Mouse (Mus musculus) mouse embryonic stem cell (cell line): ENCODE data around the gene Senp7.
"Not testable (repeated sequence)": the region's sequence is repeated elsewhere in the genome, so short reads cannot be mapped to it uniquely, and the experiment has no call there.

Source experiments
- in situ Hi-C, 2 experiments: fragments of 300-500 bp; cut with MboI; formaldehyde crosslinking; loops; 1 replicate in 1 of 2; 3 replicates in 1 of 2; pipeline ENCODE4 v1.14.3; 2019 to 2020; ENCODE audit warnings: low sequenced_read_pairs in 2 of 2, low pct_unique_long_range_greater_than_20kb in 1 of 2, mixed read lengths in 1 of 2; ENCODE audit not compliant: unreplicated experiment in 1 of 2

Senp7 gene

DNA sequence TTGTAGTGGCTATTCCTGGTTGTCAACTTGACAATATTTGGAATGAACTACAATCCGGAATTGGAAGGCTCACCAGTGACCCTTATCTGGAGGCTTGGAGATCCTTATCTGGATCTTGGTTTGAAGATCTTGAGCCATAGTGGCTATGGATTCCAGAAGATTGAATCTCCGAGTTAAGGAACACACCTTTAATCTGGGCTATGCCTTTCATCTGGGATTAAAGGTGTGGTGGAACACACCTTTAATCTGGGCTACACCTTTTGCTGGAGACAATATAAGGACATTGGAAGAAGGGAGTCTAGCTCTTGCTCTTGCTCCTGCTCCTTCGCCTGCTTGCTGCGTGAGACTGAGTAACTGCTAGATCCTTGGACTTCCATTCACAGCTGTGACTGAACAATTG is at the start of gene Senp7:
TSS of gene Senp7 (plus strand) at position 301 of the 400 bp plus-strand sequence.
- in situ Hi-C loops, result not testable (repeated sequence)

DNA sequence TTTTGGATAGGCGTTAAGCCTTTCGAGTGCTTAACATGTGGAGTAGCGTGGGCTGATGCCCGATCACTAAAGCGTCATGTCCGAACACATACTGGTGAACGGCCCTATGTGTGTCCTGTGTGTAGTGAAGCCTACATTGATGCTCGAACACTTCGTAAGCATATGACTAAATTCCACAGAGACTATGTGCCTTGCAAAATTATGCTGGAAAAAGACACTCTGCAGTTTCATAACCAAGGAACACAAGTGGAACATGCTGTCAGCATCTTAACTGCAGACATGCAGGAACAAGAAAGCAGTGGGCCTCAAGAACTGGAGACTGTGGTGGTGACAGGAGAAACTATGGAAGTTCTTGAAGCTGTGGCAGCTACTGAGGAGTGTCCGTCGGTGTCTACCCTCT is 41.3 kb upstream of the Senp7 start:
- in situ Hi-C loops, result no loop called here

DNA sequence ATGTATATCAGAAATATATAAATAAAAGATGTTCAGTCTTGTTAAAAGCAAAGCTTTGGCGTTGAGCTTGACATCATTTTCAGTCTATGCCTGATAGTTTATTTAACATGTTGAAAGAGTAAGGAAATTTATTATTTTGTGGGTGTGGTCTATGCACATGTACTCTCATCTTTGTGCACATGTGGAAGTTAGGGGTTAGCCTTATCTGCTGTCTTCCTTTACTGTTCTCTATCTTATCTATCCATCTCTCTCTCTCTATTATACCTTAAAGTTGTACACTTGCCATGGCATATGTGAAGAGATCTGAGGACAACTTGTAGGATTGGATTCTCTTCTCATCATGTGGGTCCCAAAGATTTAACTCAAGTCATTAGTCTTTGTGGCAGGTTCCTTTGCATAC is 39.3 kb upstream of the Senp7 start:
- in situ Hi-C loops, result no loop called here

DNA sequence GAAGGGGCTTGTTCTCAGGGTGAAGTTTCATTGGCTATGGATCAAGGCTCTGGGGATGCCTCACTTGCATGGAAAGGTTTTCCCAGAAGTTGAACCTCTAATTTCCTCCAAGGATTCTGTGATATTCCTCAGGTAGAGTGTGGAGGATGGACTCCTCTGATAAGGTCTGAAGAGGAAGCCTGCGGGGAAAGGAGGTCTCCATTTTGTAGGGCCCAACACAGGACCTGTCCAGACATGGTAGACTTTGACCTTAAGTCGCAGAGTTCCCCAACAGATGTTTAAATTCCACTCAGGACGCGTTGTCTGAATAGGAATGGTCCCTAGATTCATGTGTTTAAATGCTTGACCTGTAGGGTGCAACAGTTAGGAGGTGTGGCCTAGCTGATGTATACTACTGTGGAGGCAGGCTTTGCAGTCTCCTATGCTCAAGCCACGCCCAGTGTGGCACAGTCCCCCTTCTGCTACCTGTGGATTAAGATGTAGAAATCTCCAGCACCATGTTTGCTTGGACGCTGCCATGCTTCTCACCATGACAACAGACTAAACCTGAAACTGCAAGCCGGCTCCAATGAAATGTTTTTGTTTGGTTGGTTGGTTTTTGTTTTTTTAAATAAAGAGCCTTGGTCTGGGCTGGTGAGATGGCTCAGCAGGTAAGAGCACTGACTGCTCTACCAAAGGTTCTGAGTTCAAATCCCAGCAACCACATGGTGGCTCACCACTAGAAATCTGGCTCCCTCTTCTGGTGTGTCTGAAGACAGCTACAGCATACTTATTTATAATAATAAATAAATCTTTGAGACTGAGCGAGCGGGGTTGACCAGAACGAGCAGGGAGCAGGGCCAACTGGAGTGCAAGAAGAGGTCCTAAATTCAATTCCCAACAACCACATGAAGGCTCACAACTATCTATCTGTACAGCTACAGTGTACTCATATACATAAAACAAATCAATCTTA is 35.1 kb upstream of the Senp7 start:
- in situ Hi-C loops, result no loop called here

DNA sequence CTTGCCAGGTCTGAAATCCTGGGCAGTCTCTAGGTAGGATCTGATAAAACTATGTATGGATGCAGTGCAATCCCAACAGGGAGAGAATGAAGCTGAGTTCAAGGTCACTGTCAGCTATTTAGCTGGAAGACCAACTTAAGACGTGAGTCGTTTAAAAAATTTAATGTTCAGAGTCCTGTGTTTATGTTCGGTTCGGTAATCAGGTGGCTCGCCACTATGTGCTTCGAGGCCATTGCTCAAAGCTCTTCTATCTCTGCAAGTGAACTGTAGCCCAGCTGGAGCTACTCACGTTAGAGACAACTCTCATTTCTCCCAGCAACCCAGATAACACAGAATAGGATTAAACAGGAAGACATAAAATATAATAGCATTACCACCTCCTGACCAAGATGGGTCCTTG is 34.1 kb upstream of the Senp7 start:
- in situ Hi-C loops, result no loop called here

DNA sequence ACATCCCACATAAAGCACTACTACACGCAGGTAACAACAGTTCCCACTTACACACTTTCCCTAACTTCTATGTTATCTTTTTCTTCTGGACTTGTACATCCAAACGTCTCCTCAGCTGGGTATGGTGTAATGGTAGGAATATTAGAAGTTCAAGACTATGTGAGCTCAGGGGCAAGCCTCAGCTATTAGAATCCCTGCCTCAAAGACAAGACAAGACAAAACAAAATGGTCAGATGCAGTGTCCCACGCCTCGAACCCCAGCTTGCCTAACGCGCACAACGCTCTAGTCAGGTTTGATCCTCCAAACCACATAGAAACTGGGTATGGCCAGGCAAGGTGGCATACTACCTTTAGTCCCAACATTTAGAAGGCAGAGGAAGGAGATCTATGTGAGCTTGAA is 28.5 kb upstream of the Senp7 start:
- in situ Hi-C loops, result no loop called here

DNA sequence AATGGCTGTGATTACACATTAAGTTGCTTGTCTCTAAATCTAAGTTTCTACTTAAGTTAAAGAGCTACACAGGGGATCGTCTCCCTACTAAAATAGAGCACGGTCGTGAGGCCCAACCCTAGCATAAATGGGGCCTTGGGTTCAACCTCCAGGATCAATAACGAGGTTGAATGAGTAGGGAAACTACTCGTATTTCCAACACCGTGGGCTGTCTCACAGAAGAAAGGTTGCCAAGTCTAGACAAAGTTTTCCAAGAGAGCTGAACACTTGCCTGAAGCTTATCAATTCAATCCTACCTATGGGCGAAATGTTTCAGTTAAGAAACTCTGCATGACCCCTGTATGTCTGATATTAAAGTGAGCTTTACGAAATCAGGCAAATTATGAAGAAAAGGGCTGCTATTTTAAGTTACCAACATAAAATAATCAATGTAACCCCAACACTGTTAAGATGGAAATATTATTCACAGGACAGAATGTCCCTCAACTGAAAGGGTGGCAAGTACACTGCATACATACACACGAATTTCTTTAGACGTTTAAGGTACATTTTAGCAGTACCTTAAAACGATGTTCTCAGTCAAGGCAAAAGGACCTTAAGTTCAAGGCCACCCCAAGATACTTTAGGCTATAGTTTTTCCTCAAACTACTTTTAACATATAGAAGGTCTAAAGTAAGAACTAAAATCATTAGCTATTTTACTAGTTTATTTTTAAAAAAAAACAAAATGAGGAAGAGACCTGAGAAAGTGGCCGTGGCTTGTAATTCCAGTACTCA is 20.1 kb upstream of the Senp7 start:
- in situ Hi-C loops, result no loop called here

DNA sequence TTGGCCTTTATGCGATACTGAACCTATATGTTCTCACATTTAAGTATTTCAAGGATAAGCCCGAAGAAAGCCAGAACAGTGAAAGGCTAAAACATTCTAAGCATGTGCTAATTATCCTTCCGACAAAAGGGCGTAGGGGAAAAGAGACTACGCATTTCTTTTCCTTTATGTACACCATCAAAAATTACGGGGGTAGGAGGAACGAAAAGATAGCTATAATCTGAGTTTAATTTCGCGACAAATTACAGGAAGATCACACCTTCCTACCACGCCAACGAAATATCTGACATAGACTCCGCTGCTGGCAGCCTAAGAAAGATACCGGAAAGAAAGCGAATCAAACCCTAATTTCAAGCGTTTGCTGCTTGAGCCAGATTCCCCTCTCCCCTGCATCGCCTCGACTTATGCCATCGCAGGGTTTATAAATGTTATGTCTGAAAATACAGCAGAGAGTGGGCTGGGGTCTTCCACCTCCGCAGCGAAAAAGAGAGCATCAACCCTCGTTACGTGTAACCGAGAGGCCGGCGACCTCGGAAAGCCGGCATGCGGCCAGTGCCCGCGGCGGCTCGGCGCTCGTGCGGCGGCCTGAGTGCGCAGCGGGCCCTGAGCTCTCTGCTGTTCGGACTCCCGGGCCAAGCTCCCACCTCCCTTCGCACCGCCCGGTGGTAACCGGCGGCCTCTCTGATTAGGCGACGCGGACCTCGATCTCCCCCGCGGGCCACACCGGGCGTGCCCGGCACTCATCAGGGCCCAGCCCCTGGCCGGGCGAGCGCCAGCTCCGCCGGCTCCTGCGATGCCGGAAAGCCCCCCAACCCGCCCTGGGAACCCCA is 19.2 kb upstream of the Senp7 start:
- in situ Hi-C loops, result no loop called here

DNA sequence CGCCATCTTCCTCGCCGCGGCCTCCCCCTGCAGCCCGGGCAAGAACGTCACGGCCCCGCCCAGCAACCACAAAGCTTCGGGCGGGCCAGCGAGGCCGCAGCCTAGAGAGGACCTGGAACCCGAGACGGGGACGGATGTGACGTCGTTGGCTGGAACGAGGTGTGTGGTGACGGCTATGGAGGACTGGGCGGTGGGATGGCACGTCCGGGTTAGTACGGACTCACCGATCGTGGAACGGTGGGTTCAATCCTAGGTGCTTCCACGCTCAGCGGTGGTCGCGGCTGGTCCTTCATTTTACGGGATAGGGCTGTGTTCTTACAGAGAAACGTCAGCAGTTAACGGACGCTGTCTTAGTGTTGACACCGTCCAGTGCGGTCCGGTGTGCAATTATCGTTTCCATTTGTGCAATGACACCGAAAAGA is 18.5 kb upstream of the Senp7 start, which contains the start of gene Pcnp:
TSS of gene Pcnp (minus strand) at position 79 of the 422 bp plus-strand sequence.
- in situ Hi-C loops, result no loop called here

DNA sequence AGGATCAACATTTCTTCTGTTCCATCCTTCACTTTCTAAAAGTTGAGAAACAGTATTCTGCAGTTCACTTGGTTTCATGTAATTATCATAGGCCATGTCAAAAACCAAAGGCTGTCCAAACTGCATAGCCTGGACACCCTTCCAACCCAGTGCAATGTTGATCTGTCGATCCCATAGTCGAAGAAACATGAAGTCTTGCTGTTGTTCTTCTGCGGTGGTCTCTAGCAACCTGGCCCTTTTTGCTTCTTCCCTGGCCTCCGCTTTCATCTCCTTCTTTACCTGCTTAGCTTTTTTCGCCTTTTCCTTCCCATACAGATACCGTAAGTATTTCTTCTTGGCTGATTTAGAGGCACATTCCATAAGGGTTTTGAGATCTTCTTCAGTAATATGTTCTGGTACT is 13.6 kb upstream of the Senp7 start:
- in situ Hi-C loops, result no loop called here

DNA sequence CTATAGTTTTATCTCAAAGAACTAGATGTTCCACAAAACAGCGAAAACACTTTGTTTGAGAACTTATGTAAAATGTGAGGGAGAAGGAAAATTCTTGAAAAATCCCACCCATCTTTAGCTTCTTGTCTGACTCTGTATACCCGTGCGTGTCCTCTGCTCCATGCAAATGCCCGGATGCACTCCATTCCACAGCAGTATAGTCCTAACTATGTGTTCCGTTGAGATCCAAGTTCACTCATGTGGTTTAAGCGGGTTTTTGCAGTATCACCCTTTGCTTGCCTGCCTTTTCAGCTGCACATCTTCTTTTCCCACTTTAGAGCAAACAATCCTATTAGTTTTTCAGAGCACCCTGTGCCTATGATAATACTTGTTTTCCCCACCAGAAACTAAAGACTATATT is 11.6 kb upstream of the Senp7 start:
- in situ Hi-C loops, result no loop called here

DNA sequence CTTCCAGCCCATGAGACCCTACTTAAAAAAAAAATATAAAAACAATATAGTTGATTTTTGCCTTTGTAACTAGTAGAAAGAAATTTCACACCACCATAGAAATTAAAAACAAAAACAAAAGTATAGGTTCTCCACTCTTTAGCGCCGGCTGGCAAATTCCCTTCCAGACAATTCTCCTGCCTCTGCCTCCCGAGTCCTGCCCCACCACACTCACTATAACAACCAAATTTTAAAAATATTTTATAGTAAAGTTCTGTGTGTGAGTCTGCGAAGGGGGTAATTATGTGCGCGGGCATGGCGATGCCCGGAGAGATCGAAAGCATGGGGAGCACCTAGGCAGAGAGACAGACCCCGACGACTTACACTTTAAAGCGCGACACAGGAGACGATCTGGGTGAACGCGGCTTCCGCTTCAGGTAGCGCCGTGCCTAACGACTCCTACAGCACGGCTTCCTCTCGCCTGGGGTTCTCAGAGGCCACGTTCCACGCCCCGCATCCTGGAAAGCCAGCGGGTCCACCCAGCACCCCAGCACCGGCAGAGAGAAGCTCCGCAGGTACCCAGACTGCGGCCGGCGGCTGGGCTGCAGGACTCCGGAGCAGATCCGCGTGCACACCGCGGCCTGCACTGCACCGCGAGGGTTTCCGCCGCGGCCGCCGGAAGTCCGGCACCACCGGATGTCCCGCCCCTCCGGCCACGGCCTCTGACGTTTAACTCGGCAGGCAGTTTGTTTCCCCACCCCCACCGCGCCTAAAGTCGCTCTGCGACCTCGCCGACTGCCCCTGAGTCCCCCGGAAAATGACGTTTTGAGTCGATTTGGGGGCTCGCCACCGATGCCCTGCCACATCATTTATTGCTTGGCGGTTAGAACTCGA is 10.8 kb upstream of the Senp7 start, which contains the start of gene Trmt10c:
TSS of gene Trmt10c (minus strand) at position 682 of the 873 bp plus-strand sequence.
- in situ Hi-C loops, result no loop called here

DNA sequence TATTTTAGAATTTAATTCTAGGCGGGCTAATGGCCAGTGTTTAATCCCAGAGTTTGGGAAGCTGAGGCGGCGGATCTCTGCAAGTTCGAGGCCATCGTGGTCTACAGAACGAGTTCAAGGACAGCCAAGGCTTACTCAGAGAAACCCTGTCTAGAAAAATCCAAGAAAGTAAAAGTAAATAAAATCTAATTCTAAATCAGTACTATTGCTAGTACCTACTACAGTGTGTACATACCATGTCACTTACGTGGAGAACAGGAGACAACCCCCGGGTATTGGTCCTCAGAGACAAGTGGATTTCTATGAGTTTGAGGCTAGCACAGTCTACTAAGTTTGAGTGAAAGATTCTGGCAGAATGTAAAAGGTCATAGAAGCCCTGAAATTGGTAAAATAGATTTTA is 10.0 kb upstream of the Senp7 start:
- in situ Hi-C loops, result no loop called here

DNA sequence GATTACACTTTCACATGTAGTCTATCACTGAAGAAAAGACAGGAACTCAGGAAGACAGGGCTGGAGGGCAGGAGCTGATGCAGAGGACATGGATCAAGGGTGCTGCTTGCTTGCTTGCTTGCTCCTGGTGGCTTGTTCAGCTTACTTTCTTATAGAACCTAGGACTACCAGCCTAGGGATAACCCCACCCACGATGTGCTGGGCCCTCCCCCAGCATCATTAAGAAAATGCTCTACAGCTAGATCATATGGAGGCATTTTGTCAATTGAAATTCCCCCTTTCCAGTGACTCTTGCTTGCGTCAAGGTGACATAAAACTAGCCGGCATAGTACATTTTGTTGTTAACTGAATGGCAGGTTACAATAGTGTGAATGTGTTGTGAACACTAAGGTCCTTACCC is 7.8 kb downstream of the Senp7 start:
- in situ Hi-C loops, result no loop called here

DNA sequence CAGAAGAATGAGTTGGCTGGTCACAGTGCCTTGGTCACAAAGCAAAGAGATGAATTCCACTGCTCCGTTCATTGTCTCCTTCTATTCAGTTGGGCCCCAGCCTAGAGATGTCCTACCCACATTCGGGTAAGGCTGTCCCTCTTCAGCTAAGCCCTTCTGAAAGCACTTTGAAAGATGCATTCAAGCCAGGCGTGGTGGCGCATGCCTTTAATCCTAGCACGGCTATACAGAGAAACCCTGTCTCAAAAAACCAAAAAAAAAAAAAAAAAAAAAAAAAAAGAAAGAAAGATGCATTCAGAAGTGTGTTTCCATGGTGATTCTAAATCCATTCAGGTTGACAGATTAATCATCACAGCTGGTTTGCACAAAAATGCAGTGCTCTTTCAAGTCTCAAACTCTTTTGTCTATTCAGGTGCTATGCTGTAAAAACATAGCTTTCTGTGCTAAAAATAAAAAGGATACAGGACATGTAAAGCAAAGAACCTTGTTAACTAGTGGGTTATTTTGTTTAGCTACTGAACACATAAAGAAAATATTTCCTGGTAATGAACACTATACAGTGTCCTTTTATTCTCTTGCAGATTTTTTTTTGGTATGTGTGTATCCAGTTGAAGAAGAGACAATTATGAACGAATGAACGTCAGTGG is 8.9 kb downstream of the Senp7 start:
- in situ Hi-C loops, result no loop called here

DNA sequence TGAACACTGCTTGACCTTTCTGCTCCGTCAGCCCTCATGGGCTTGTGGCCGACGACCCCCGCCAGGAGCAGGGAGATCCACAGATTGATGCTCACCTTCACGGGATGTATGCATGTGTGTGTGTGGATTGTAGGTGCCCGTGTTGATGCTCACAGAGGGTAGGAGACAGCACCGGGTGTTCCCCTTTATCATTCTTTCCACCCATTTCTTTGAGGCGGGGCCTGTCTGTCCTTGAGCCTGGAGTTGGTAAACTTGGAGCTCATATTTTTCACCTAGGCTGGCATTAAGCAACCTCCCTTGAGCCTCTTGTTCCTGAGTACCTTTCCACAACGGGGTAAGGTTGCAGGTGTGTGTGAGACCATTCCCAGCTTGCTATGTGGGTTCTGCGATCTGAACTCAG is 10.0 kb downstream of the Senp7 start:
- in situ Hi-C loops, result no loop called here

DNA sequence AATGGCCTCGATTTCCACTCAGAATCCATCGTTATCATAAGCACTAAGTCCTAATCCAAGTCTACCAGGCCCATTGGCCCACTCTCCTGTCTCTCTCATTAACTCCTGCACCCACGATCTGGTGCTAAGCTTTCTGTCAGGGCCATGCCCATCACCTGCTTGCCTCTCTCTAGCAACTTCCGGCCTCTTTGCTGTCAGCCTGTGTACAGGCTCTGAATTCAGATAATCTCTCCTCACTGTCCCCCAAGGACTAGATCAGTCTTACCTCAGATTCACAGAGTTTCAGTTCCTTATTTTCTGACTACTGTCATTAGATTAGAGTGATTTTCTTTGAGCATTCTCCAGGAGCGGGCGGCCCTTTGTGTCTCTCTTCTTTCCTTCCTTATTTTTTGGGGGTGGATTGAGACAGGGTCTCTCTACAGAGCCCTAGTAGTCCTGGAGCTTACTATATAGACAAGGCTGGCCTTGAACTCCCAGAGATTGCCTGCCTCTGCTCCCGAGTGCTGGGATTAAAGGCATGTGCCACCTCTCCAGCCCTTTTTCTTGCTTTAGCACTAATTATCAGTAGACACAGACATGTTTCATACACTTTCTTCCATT is 14.0 kb downstream of the Senp7 start:
- in situ Hi-C loops, result loop anchor here in 1 of 2 experiments (10.0 kb wide), 1 partner anchor 107 kb away; no protein-coding TSS in a partner anchor
